17 mouse cellular contexts compared by ENCODE assay signal in the genomic region with DNA sequence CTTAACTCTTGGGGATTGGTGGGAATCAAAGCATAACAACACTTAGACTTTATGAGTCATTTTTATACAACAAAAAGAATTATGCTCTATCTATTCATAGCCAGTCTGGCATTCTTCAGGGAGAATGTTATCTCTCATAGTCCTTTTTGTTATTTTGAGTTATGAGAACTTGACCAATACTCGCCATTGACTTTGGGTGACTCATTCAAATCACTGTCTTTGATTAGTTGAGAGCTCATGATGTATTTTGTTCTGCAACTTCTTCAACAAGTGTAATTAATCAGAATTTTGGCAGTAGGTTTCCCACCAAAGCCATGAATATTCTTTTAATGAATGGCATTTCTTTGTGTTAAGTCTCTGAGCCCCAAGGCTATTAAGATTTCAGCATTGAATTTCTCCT.
"Had no signal": no experiment of that assay in that cellular context is flagged by ENCODE, and none has a peak within 500 bp of the region (broad histone marks: within the 10 kb centered on the region; RNA-seq: fewer than 3 reads in every experiment).

No protein-coding gene starts in this region.

- H3K27ac ChIP-seq: neural tube, embryonic 12.5 days; neural tube, embryonic 13.5 days; neural tube, embryonic 15.5 days; stomach, embryonic 15.5 days; stomach, postnatal 0 days had no signal

- H3K27me3 ChIP-seq: neural tube, embryonic 12.5 days; neural tube, embryonic 13.5 days; neural tube, embryonic 15.5 days; stomach, embryonic 15.5 days had no signal

- DNase-seq: retina, postnatal 1 day; right cerebral cortex, adult 18-20 months; right cerebral cortex, postnatal 14 days; right cerebral cortex, postnatal 25 days; right cerebral cortex, postnatal 4 days; spleen, adult 18-20 months; thymus, adult 18-20 months; thymus, adult 2 months; thymus, postnatal 14 days; thymus, postnatal 25 days; thymus, postnatal 36 days; thymus, postnatal 4 days had no signal

- H3K4me3 ChIP-seq: neural tube, embryonic 12.5 days; neural tube, embryonic 13.5 days; neural tube, embryonic 15.5 days; stomach, embryonic 15.5 days had no signal

- H3K36me3 ChIP-seq: neural tube, embryonic 12.5 days; neural tube, embryonic 13.5 days; neural tube, embryonic 15.5 days; stomach, embryonic 15.5 days had no signal

- H3K4me1 ChIP-seq: neural tube, embryonic 12.5 days; neural tube, embryonic 13.5 days; neural tube, embryonic 15.5 days; stomach, embryonic 15.5 days had no signal
